Mouse (Mus musculus): ENCODE data around the gene Pik3r5.

Gene Pik3r5

DNA sequence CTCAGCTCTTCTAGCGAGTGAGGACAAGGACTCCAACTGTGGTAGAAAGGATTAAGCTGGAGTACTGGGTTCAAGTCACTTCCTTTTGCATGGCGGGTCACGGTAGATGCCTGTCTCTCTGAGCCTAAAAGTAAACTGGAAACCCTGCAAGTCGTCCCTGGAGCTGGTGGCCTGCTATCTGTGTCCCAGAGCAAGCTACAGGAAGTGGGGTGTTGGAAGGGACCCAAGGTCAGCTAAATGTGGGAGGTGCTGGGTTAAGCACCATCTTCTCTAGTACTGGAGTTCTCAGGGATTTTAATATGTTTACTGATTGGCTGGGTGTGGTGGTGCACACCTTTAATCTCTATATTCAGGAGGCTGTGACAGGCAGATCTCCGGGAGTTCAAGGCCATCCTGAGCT is 100.9 kb downstream of the Pik3r5 start:
- no peak for DNase-seq

DNA sequence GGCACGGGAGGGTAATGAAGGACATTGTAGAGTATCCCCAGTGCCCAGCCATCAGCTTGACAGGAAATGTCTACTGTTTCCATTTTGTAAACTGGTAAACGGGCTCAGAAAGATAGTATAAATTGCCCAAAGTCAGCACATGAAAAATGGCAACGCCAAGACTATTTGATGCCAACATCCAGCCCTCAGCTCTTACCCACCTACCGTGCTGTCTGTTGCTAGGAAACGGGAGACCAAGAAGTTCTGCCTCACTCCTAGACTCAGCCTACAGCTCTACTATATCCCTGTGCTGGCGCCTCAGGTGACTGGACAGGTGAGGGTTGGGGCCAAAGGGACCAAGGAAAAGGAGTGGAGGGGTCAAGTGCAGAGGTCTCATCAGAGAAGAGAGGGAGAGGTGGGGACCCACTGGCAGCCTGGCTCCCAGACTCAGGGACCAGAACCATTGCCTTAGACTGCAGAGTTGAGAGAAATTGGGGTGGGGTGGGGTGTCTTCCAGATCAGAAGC is 102.1 kb downstream of the Pik3r5 start:
- no peak for DNase-seq

DNA sequence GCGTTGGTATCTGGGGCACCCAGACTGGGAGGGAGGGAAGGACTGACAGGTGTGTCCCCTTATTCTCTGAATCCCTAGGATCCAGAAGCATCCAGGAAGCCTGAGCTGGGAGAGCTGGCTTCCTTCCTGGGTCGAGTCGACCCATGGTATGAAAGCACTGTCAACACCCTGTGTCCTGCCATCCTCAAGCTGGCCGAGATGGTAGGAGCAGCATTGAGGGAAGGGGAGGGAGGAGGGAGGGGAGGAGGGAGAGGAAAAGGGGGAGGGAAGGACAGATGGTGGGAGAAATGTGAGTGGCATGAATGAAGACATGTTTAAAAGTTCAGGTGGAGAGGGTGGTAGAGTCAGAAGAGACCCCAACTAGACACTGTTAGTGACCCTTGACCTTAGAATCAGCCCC is 104.1 kb downstream of the Pik3r5 start:
- no peak for DNase-seq

DNA sequence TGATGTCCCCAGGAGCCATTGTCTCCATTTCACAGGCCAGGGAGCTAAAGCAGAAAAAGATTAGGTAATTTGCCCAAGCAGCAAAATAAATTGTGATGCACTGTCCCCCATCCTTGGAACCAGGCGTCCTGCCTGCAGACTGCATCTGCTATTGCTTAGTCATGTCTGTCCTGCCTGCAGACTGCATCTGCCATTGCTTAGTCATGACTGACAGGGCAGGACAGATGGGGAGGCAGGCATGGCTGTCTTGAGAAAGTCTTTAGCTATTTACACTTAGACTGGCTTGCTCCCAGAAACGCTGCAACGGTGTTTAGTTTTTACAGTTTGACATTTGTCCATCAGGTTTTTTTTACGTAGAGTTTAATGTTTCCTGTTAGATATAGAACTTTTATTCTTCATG is 104.5 kb downstream of the Pik3r5 start:
- no peak for DNase-seq

DNA sequence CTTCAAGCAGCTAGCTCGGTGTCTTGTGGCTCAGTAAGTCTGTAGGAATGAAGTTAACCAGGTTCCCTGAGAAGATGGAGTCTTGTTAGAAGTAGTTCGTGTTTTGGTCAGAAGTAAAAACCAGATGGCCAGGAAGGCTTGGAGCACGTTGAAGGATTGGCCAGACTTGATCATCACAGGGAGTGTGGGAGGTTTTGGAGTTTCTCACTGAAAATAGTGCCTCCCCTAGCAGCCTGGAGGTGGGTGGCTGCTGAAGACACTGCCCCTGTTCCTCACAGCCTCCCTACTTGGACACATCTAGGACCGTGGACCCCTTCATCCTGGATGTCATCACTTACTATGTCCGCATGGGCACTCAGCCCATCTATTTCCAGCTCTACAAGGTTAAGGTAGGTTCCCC is 107.7 kb downstream of the Pik3r5 start:
- DNase-seq: no peak

DNA sequence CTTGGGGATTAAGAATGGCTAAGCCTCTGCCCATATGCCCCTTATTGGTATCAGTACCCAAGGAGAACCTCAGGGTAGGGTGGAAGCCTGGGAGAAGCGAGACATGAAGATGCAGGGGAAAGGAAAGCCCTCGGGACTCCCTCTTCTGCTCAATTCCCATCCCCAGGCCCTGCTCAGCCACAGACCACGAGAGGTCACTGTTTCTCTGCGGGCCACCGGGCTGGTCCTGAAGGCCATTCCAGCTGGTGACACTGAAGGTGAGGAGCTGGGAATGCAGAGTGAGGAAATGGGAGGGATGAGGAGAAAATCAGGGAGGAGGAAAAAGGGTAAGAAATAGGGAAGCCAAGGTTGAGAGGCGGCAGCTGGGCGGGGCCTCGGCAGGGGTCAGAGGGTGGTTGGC is 112.6 kb downstream of the Pik3r5 start:
- DNase-seq: no peak

DNA sequence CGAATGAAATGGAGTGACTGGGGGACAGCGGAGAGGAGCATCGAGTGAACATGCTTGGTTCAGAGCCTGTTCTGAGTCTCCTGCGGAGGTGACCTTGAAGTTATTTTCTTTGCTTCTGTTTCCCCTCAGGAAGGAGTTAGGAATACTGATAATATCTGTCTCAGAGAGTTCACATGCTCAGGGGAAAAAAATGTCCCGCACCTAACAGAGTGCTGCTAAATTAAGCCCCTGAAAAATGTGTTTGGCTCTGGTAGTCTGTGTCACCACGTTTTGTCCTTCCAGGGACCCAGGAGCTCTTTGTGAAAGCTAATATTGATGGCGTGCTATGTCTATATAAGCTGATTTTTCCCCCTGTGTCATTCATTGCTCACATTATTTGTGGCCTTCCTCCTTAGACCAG is 113.3 kb downstream of the Pik3r5 start:
- no peak for DNase-seq

DNA sequence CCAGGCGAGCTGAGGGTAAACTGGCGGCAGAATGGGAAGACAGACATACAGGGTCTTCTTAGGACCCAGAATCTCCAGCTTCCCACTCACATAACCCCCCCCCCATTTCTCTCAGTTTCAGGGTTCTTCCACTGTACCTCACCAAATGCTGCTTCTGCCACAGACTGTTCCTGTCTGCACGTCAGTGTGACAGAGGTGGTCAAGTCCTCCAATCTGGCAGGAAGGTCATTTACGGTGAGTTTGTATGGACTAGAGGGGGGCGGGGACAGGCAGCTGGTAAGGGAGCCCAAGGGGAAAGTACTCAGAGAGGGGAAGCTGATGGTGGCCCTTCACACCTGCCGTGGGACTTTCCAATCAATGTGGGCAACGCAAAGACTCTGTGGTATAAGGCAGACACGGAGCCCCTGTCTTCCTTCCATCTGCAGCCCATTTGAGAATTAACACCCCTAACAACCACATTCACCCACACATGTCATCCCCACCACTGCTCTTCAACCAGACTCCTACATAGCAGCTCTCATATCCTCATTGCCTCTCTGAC is 113.8 kb downstream of the Pik3r5 start:
- no peak for DNase-seq

All from cerebellum, adult 9-11 months (tissue).